Mouse (Mus musculus): ENCODE results near the gene Teddm3.
"Not testable (repeated sequence)": the region's sequence is repeated elsewhere in the genome, so short reads cannot be mapped to it uniquely, and the experiment has no call there.

Teddm3 gene

DNA sequence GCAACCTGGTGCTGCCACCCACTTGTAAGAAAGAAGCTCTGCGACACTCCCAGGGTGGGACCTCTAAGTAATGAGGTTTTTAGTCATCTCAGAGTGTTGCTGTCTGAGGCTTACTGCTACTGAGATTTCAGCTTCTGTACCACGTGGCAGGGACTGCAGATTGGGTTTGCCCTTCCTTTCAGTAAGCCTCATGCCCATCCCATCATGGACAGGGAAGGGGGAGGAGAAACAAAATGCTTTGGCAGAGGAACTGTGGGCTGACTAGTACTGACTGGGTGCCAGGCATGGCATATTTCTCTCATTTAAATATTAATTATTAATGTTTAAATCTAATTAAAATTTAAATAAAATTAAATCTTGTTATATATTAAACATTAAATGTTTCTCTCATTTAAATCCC lies at the start of gene Teddm3:
TSS of gene Teddm3 (minus strand) at position 101 of the 400 bp plus-strand sequence.
- not testable (repeated sequence) for TF ChIP-seq GATA4 (IDR thresholded peaks at IDR 0.05; ENCODE audit: insufficient replicate concordance, low read length)

DNA sequence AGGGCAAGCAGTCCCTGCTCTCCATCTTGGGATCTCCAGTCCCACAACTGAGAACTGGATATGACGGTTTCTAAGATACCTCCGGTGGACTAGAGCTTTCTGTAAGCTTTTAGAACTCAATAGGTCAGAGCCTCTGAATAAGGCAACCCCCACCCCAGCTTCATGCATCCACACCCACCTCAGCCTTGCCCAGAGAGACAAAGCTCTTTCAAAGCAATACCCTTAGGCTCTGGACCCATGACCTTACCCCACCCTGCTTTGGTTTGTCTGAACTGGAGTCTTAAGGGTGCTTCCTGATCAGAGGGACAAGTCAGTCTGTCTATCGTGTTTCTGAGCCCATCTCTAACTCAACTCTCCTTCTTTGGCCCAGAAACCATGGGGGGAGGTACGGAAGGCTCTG lies 48.9 kb upstream of the Teddm3 start:
- TF ChIP-seq GATA4 (IDR thresholded peaks at IDR 0.05; ENCODE audit: insufficient replicate concordance, low read length) = no peak

DNA sequence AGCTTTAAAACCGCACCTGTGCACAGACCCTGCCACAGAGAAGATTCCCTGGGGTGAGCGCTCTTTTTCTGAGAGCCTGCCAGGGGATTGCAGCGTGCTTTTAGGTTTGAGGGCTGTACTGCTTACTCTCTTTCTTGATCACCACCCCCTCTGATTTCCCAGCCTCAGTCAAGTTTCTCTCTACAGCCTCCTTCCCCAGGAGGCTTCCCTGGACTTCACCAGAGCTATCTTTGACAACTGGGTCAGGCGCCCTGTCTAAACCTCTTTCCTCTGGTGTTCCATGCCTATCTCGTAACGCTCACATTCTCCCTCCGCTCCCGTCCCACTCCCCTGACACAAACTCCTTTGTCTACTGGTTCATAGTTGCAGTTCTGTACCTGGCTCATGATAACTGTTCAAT lies 45.6 kb upstream of the Teddm3 start:
- no peak for TF ChIP-seq GATA4 (IDR thresholded peaks at IDR 0.05; ENCODE audit: insufficient replicate concordance, low read length)

- no peak for TF ChIP-seq GATA4 (IDR thresholded peaks at IDR 0.05; ENCODE audit: insufficient replicate concordance, low read length)
These were observed 44.7 kb upstream of the Teddm3 start for GRCm38 (mm10) chr16:21198529-21198928.

- TF ChIP-seq GATA4 (IDR thresholded peaks at IDR 0.05; ENCODE audit: insufficient replicate concordance, low read length) = no peak
These were observed 44.2 kb upstream of the Teddm3 start for GRCm38 (mm10) chr16:21198006-21198405.

GRCm38 (mm10) chr16:21197542-21197941 lies 43.7 kb upstream of the Teddm3 start:
- TF ChIP-seq GATA4 (IDR thresholded peaks at IDR 0.05; ENCODE audit: insufficient replicate concordance, low read length) = no peak

GRCm38 (mm10) chr16:21196576-21196975 lies 42.8 kb upstream of the Teddm3 start:
- TF ChIP-seq GATA4 (IDR thresholded peaks at IDR 0.05; ENCODE audit: insufficient replicate concordance, low read length) = no peak

DNA sequence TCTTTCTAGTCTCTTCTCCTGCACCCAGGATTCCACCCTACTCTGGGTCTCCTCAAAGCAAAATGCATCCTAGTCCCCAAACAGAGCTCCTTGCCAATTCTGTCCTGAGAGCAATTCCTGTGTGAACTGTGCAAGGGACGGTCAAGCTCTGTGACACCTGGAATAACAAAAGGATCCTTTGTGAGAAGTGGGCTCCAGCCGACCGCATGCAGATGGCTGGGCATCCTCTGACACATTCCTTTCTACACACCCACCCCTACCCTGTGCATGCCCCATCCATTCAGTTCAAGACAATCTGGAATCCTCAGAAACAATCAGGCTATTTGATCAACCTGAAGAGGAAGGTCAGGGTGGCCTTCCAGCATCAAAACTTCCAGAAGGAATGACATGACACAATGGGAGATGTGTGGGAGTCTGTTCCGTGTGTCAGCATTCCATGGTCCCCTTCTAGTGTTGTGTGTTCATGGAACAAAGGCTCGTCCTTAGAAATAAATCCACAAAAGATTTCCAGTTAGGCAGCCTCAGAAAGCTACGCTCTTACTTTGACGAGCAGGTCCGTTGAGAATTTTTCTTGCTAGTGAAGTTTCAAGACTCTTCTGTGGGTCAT lies 41.6 kb upstream of the Teddm3 start:
- TF ChIP-seq GATA4 (IDR thresholded peaks at IDR 0.05; ENCODE audit: insufficient replicate concordance, low read length) = no peak

DNA sequence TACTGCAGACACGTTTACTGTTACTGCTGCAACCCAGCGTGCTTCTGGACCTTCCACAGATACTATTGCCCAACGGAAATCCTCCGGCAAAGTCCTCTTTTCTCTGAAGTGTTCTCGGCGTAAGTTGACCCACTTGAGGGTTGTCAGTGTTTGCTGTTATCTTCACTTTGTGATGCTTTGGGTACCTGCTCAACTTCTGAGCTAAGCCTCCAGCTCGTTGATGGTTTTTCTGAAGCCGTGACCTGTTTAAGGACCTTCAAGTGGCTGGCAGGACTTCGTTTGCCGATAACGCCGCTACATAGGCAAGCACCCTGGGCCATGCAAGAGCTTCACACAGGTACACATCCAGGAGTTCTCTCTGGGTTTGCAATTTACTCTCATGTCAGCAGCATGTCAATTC lies 40.4 kb upstream of the Teddm3 start:
- no peak for TF ChIP-seq GATA4 (IDR thresholded peaks at IDR 0.05; ENCODE audit: insufficient replicate concordance, low read length)

DNA sequence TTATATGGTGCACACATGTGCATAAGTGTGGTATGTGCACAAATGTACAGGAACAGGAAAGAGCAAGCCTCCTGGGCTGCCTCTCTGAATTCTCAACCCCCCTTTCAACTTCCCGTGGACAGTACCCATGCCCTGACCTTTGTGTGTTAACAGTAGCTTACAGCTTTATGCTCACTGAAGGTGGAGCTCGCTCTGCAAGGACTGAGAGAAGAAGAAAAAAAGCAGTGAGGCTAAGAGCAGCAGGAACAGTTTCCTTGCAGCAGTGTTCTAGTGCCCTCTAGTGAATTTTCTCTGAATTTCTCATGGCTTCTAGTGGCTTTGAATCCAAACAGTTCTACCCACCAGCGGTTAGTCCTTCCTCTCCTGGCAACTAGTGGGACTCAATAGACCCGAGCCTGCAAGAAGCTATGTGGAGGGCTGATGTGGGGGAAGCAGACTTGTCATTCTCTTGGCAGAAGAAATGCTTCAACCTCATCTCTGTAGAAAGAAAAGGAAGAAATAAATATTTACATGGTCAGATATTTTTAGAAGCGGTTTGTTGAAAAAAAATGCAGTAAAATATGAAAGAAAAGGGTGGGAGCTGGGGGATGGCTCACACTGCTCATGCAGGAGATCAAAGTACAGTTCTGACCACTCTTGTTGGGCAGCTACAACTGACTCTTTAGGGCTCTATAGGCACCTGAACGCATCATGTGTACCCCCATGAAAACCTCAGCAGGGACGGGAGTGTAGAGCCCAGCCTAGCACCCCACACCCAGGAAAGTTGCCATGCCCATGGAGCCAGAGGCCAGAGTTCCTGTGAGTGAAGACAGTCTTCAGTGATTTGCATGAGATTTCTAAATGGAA lies 38.9 kb upstream of the Teddm3 start:
- no peak for TF ChIP-seq GATA4 (IDR thresholded peaks at IDR 0.05; ENCODE audit: insufficient replicate concordance, low read length)

GRCm38 (mm10) chr16:21191569-21191968 lies 37.8 kb upstream of the Teddm3 start:
- TF ChIP-seq GATA4 (IDR thresholded peaks at IDR 0.05; ENCODE audit: insufficient replicate concordance, low read length) = no peak

- TF ChIP-seq GATA4 (IDR thresholded peaks at IDR 0.05; ENCODE audit: insufficient replicate concordance, low read length) = no peak
These were observed 34.5 kb upstream of the Teddm3 start for GRCm38 (mm10) chr16:21188345-21188744.

DNA sequence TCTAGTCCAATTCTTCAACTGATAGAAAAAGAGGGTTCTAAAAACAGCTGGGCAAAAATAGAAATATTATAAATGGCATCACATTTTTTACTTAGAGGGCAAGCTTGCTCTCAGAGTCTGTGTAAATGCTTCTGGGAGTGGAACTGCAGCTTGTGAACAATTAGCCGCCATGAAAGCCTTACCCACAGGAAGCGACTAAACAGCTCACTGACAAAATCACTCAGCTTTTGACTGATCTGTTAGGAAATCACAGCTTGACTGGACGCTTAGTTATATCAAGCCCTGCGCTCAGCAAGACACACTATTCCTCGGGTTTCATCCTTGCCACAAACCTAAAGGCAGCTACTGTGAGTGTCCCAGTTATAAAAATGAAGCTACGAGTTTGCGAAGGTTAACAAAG lies 33.8 kb upstream of the Teddm3 start:
- TF ChIP-seq GATA4 (IDR thresholded peaks at IDR 0.05; ENCODE audit: insufficient replicate concordance, low read length) = no peak

DNA sequence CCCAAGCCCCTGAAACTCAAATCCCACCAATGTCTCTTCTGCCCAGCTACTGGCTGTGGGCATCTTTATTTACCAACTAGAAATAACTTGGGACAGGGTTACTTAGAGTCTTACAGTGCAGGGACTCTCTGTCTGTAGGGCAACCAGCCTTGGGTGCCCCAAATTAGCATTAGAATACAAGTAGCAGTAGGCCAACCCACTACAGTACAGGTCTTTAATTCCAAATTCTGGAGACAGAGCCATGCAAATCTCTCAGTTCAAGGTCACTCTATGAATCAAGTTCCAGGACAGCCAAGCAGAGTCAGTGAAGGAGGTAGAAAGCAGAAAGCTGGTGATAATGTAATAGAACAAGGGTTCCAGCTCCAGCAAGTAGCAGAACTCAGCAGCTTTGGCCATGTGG lies 30.9 kb upstream of the Teddm3 start:
- no peak for TF ChIP-seq GATA4 (IDR thresholded peaks at IDR 0.05; ENCODE audit: insufficient replicate concordance, low read length)

- no peak for TF ChIP-seq GATA4 (IDR thresholded peaks at IDR 0.05; ENCODE audit: insufficient replicate concordance, low read length)
These were observed 28.3 kb upstream of the Teddm3 start for GRCm38 (mm10) chr16:21182108-21182507.

GRCm38 (mm10) chr16:21175236-21175635 lies 21.4 kb upstream of the Teddm3 start:
- TF ChIP-seq GATA4 (IDR thresholded peaks at IDR 0.05; ENCODE audit: insufficient replicate concordance, low read length) = no peak

Data from liver, adult (tissue).